Mouse (Mus musculus) B cell, adult 67 days (primary cell): ENCODE measurements around the gene Olfr437. TPM values are rescaled to one million over a fixed set of nuclear protein-coding genes. Genes with fewer than 3 reads are reported as not detected.

Experiments used
- total RNA-seq, 2 experiments: library from RNA; stranded (reverse); gene quantifications; 4 replicates each; pipeline ENCODE4 v1.2.4; 2023

The Olfr437 gene
- total RNA-seq: not detected

DNA sequence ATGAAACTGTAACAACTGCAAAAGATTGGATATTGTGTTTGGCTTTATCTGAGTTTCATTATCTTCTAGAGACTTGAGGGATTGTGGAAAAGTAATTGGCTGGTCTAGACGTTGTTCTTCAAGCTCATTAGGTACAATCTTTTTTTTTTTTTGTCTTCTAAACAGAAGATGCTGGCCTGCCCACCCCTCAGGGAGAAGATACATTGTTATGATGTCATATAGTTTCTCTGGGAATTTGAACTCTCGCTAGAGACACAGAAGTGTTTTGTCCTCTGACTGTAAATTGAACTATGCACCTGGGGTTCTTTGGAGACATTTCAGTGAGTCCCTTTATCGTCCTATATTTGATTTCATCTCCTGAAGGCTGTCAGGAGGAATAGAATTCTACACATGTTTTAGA, at the start of gene Olfr437:
Gene Olfr437, plus strand, starts transcription at position 301 of the 400 bp plus-strand sequence.

DNA sequence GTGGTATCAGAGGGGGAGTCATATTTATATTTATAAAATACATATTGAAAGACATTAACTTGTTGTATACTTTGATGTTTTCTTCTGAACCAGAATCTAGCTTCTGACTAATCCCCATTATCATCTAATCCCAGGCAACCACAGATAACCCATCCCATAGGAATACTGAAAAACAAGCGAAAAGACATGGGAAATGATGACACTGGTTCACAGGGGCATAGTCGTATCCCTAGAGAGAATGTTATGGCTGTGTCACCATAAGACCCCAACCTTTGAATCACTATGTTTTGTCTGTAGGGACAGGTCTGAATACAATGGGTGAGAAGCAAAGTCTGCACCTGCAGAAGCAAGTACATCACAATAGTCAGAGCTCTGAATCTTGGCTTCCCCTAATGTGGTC, 16.8 kb upstream of the Olfr437 start, which contains the start of gene Olfr237-ps1:
Gene Olfr237-ps1, plus strand, starts transcription at position 301 of the 400 bp plus-strand sequence.

DNA sequence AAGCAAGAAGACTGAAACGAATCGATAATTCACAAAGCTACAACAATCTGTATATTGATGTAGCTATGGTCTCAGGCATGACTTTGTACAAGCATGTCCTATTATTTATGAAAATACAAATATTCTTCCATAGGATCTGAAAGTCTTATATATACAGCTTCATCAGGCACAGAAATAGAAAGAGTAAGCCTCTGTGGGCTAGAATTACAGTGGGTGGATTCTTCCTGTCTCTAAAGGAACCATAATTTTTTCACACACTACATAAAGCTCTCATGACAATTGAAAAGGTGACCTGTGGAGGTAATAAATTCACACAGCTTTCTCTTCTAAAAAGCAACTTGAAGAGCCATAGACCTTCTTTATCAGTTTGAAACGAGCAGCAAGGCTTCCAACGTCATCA, 8.8 kb downstream of the Olfr437 start, which contains the start of gene Olfr13:
Gene Olfr13, plus strand, starts transcription at position 301 of the 400 bp plus-strand sequence.

DNA sequence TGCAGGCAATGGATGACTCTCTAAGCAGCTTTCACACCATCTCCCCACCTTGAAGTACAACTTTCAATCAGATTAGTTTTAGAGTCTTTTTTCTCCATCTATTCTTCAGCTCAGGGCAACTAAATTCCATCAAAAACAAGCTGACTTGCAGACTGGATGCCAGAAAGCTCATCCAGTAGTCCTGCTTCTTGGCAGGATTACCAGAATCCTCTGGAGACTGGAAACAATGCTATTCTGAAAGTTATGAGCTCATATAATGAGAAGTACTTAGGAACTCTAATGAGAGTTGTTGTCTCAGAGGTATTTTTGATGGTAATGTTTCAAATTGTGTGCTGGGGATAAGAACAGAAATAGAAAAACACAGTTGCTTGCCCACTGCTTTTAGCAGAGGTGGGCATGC, 33.7 kb downstream of the Olfr437 start, which contains the start of gene Olfr435:
Gene Olfr435, plus strand, starts transcription at position 366 of the 400 bp plus-strand sequence.

DNA sequence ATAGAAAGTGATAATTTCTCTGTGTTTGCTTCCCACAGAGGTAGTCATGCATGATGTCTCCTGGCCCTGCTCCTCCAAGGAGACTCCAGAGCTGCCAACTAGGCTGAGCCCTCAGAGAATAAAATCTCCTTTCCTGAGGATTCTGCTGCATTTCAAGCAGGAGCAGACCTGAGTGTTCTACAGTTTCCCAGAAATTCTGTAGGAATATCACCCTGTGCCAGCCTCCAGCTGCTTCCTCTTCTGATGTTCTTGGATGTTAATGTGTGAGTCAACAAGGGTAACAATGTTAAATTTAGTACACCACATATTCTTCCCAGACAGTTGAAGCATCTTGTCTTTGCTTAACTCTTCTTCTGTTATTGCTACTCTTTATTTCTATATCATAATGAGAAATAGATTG, 49.8 kb downstream of the Olfr437 start, which contains the start of gene Olfr434:
Gene Olfr434, plus strand, starts transcription at position 149 of the 400 bp plus-strand sequence.

Other genes with a start within 250 kb of the Olfr437 start
- not detected for gene Olfr446, start 241.9 kb upstream of the Olfr437 start, total RNA-seq
- gene Olfr444, start 214.2 kb upstream of the Olfr437 start, total RNA-seq: not detected
- gene Olfr441, start 56.9 kb upstream of the Olfr437 start, total RNA-seq: not detected
- gene Olfr237-ps1, start 16.7 kb upstream of the Olfr437 start, total RNA-seq: not detected
- not detected for gene Olfr13, start 8.9 kb downstream of the Olfr437 start, total RNA-seq
- not detected for gene Olfr435, start 33.9 kb downstream of the Olfr437 start, total RNA-seq
- gene Olfr434, start 49.7 kb downstream of the Olfr437 start, total RNA-seq: not detected
- gene Olfr47, start 68.2 kb downstream of the Olfr437 start, total RNA-seq: not detected
- gene Arhgef5, start 102.3 kb downstream of the Olfr437 start, total RNA-seq: under 1 TPM; 0.17 to 0.18 TPM
- gene Nobox, start 146.3 kb downstream of the Olfr437 start, total RNA-seq: not detected